In genomic region chr7:120103019-120103567, GRCm38 (mm10) we compare ENCODE assay signal across 9 mouse cellular contexts. TPM values are rescaled to one million over a fixed set of nuclear protein-coding genes. Genes with fewer than 3 reads are reported as not detected.
DNase-seq lines count a peak whose midpoint lies in the region; ATAC-seq and TF ChIP-seq lines count a peak whose summit lies in the region.
"Had no signal": no experiment of that assay in that cellular context is flagged by ENCODE, and none has a peak within 500 bp of the region (broad histone marks: within the 10 kb centered on the region; RNA-seq: fewer than 3 reads in every experiment).

No protein-coding gene starts in this region.

- H3K4me1 ChIP-seq in lung, adult 2 months (ENCODE audit: control insufficient read depth, insufficient read depth, low read length): peaks cover 5% of the 10 kb centered on the region
- H3K4me1 ChIP-seq in neural tube, embryonic 15.5 days: peaks cover 17% of the 10 kb centered on the region

- intact Hi-C loops in gastrocnemius, adult 2 months (cut with DNase I): loop anchor here (5.0 kb wide), 1 partner anchor 211 kb away; no protein-coding TSS in a partner anchor

- no peaks in the 10 kb centered on the region for H3K27me3 ChIP-seq in neural tube, embryonic 15.5 days (replicated peaks)

- WGBS in lung, adult 2 months: 7% methylated on average over 25 of the region's 25 CpGs
- 3% methylated on average over 25 of the region's 25 CpGs for WGBS in neural tube, embryonic 15.5 days

- no peaks in the 10 kb centered on the region for H3K9me3 ChIP-seq in neural tube, embryonic 15.5 days (replicated peaks)

- ATAC-seq in neural tube, embryonic 15.5 days (ENCODE audit: low FRiP score): 0 out of 2 replicates have a peak, but pooled peaks have one; percentile 29
- ATAC-seq in inflammation-experienced regulatory T-cells, adult 6 months: no peak

- peak overlapping the region; percentile 89 for H3K4me2 ChIP-seq in neural tube, embryonic 15.5 days

- TF ChIP-seq CTCF in gastrocnemius, adult 2 months (IDR thresholded peaks at IDR 0.05): no peak
- TF ChIP-seq CTCF in lung, adult 2 months (IDR thresholded peaks at IDR 0.05; ENCODE audit: insufficient read depth, low read length): no peak

- H3K4me3 ChIP-seq in gastrocnemius, adult 2 months: peak overlapping the region; percentile 95
- H3K4me3 ChIP-seq in lung, adult 2 months (replicated peaks; ENCODE audit: extremely low read depth, low read depth, low read length): peak overlapping the region; percentile 96
- H3K4me3 ChIP-seq in neural tube, embryonic 15.5 days (replicated peaks): peak overlapping the region; percentile 59

- peak; percentile 63; the same call in 1 of the 2 replicates for TF ChIP-seq POLR2A in lung, adult 2 months (IDR thresholded peaks at IDR 0.05; ENCODE audit: borderline replicate concordance, extremely low read depth, low read depth, low read length)

- H3K36me3 ChIP-seq in neural tube, embryonic 15.5 days: no peaks in the 10 kb centered on the region

- peak overlapping the region; percentile 86 for H3K27ac ChIP-seq in gastrocnemius, adult 2 months
- H3K27ac ChIP-seq in neural tube, embryonic 15.5 days (replicated peaks): no peak overlapping the region

- DNase-seq in gastrocnemius, adult 2 months: peak; percentile 34
- no peak for DNase-seq in gastrocnemius, adult 8-10 months (ENCODE audit: low spot score in 2 of 2)
- peak; percentile 30 for DNase-seq in cerebellum, adult 9-11 months
- DNase-seq in heart, adult 18-20 months: peak; percentile 44 to 63
- DNase-seq in kidney, adult 18-20 months: peak; percentile 46
- peak; percentile 57 for DNase-seq in lung, adult 2 months

- peak overlapping the region; percentile 61; the same call in 1 of the 2 replicates for H3K9ac ChIP-seq in neural tube, embryonic 15.5 days (replicated peaks)

RNA-seq across cellular contexts. Expression of gene Tmem159, which starts 0.9 kb away (rescaled TPM):
- 10 to 100 TPM in 1 of 2 experiments, 1 to 10 TPM in 1; 9.7 to 11.4 TPM for total RNA-seq in gastrocnemius, adult 2 months (2021)
- 10 to 100 TPM in 3 of 4 experiments, 1 to 10 TPM in 1; 9.0 to 14.5 (median 12.6) TPM for total RNA-seq in gastrocnemius, adult 8-10 months (2022)
- total RNA-seq in heart, adult 18-20 months (2021): 10 to 100 TPM; 25.9 to 26.0 TPM
- 47.3 and 57.3 TPM in 2 replicates for polyA plus RNA-seq in lung, adult 2 months (2012; rRNA removed)
- polyA plus RNA-seq in neural tube, embryonic 15.5 days (2015; fragmentation: Nextera tagmentation; extraction: Ambion mirVana): 15.2 and 18.3 TPM in 2 replicates
- 10 to 100 TPM in 1 of 3 experiments, 1 to 10 TPM in 2; 6.7 to 17.8 (median 7.2) TPM for polyA plus RNA-seq in inflammation-experienced regulatory T-cells, adult 6 months (2017; shearing (Covaris generic))

RNA-seq across cellular contexts. Expression of gene Dnah3, which starts 8.0 kb away (rescaled TPM):
- total RNA-seq in gastrocnemius, adult 2 months (2021): under 1 TPM; 0.13 to 0.14 TPM
- total RNA-seq in gastrocnemius, adult 8-10 months (2022): under 1 TPM; 0.02 to 0.08 (median 0.04) TPM
- total RNA-seq in heart, adult 18-20 months (2021): under 1 TPM in 1 of 2 experiments, not detected in 1; 0.51 TPM
- polyA plus RNA-seq in lung, adult 2 months (2012; rRNA removed): 5.4 and 7.6 TPM in 2 replicates
- 0.23 TPM in 1 of 2 replicates, not detected in the other for polyA plus RNA-seq in neural tube, embryonic 15.5 days (2015; fragmentation: Nextera tagmentation; extraction: Ambion mirVana)
- under 1 TPM in 1 of 3 experiments, not detected in 2; 0.24 TPM for polyA plus RNA-seq in inflammation-experienced regulatory T-cells, adult 6 months (2017; shearing (Covaris generic))
- polyA plus RNA-seq: C2C12 had no signal

RNA-seq across cellular contexts. Expression of gene Zp2, which starts 42.0 kb away (rescaled TPM):
- total RNA-seq in gastrocnemius, adult 2 months (2021): under 1 TPM; 0.31 to 0.78 TPM
- under 1 TPM in 3 of 4 experiments, not detected in 1; 0.20 to 0.31 (median 0.29) TPM for total RNA-seq in gastrocnemius, adult 8-10 months (2022)
- under 1 TPM; 0.65 to 0.75 TPM for total RNA-seq in heart, adult 18-20 months (2021)
- polyA plus RNA-seq in lung, adult 2 months (2012; rRNA removed): 0.05 TPM in 1 of 2 replicates, not detected in the other
- 0.10 TPM in 1 of 2 replicates, not detected in the other for polyA plus RNA-seq in neural tube, embryonic 15.5 days (2015; fragmentation: Nextera tagmentation; extraction: Ambion mirVana)
- not detected for polyA plus RNA-seq in inflammation-experienced regulatory T-cells, adult 6 months (2017; shearing (Covaris generic))
- polyA plus RNA-seq: C2C12 had no signal

Comparison
In these comparisons a context has a peak if more than half of its experiments do, and no peak if none do; other contexts are left out.
1. DNase-seq: peak in gastrocnemius, adult 2 months (single experiment), cerebellum, adult 9-11 months (single experiment), heart, adult 18-20 months (2 of 2), kidney, adult 18-20 months (single experiment) and lung, adult 2 months (single experiment); none in gastrocnemius, adult 8-10 months (0 of 2).
2. Peak in every context shown above with its lines, with median percentiles within 50 percentile points of each other: H3K4me3 ChIP-seq.